Mouse (Mus musculus) cerebellum, adult 2 months (tissue): Measurements from ENCODE around the gene Clmp. TPM values are rescaled to one million over a fixed set of nuclear protein-coding genes. Genes with fewer than 3 reads are reported as not detected.

Experiments used
- DNase-seq, 2 experiments: peaks; one replicate each; pipeline ENCODE4 v3.0.0; 2021
- H3K27ac ChIP-seq: fragments of 200-500 bp; 2 replicates; pipeline ENCODE4 v1.5.1; 2012; ENCODE audit warnings: low read length, control low read depth, inconsistent platforms; ENCODE audit not compliant: insufficient read depth
- H3K27me3 ChIP-seq: fragments of 200-500 bp; 2 replicates; pipeline ENCODE4 v1.6.1; 2012; ENCODE audit warnings: inconsistent platforms, mild to moderate bottlenecking, low read length, moderate library complexity; ENCODE audit not compliant: control insufficient read depth, insufficient read depth
- H3K4me1 ChIP-seq: fragments of 200-500 bp; 2 replicates; pipeline ENCODE4 v1.6.1; 2011; ENCODE audit warnings: low read length; ENCODE audit not compliant: control insufficient read depth, insufficient read depth
- H3K4me3 ChIP-seq: fragments of 200-500 bp; replicated peaks from 2 replicates; pipeline ENCODE3; 2011; ENCODE audit warnings: mild to moderate bottlenecking, low read depth, low read length, control low read depth; ENCODE audit not compliant: insufficient read depth
- CTCF ChIP-seq: fragments of 200-500 bp; IDR thresholded peaks from 2 replicates; pipeline ENCODE4 v1.5.1; 2011; ENCODE audit warnings: low read depth, mild to moderate bottlenecking, control low read depth, low read length, moderate library complexity, borderline replicate concordance; ENCODE audit not compliant: insufficient read depth
- POLR2A ChIP-seq: fragments of 200-500 bp; IDR thresholded peaks from 2 replicates; pipeline ENCODE4 v1.6.1; 2011; ENCODE audit warnings: low read length, control low read depth, borderline replicate concordance; ENCODE audit not compliant: insufficient read depth
- WGBS: fragments of 180-500 bp; shearing (Covaris S2); methylation state at CpG from one replicate; pipeline ENCODE4 v1.1.7; 2018; 5-methylcytosine and 5-hydroxymethylcytosine counted together
- polyA plus RNA-seq: library from polyadenylated mRNA; depleted of rRNA; stranded (reverse); fragments of >200 nt; gene quantifications from 2 replicates; pipeline ENCODE4 v1.2.3, GENCODE M21; 2012

Clmp gene
- polyA plus RNA-seq, 1 experiment = 21.8 TPM

- peaks cover 8% of the 10 kb centered on the region for H3K4me1 ChIP-seq
- DNase-seq = no peak
- TF ChIP-seq CTCF (no peak), POLR2A (no peak)
- H3K27ac ChIP-seq = no peak overlapping the region
- H3K27me3 ChIP-seq = no peaks in the 10 kb centered on the region
- 72% methylated on average over 1 of the region's 1 CpGs for whole genome bisulfite sequencing
- no peak overlapping the region for H3K4me3 ChIP-seq
Measured at GRCm38 (mm10) chr9:40776044-40776443, 90.3 kb downstream of the Clmp start.

- H3K4me1 ChIP-seq = peaks cover 7% of the 10 kb centered on the region
- no peak overlapping the region for H3K27ac ChIP-seq
- H3K4me3 ChIP-seq = no peak overlapping the region
- H3K27me3 ChIP-seq = no peaks in the 10 kb centered on the region
- DNase-seq = no peak
- WGBS = 81% methylated on average over 11 of the region's 11 CpGs
- TF ChIP-seq CTCF (no peak), POLR2A (no peak)
Measured at GRCm38 (mm10) chr9:40776459-40777248, 90.9 kb downstream of the Clmp start.

GRCm38 (mm10) chr9:40780111-40780510, 94.3 kb downstream of the Clmp start:
- no peak for TF ChIP-seq POLR2A
- TF ChIP-seq CTCF = no peak
- DNase-seq = no peak
- WGBS = 69% methylated on average over 3 of the region's 3 CpGs
- no peak overlapping the region for H3K4me3 ChIP-seq
- no peaks in the 10 kb centered on the region for H3K27me3 ChIP-seq
- H3K4me1 ChIP-seq = no peaks in the 10 kb centered on the region
- H3K27ac ChIP-seq = no peak overlapping the region

GRCm38 (mm10) chr9:40780892-40781725, 95.3 kb downstream of the Clmp start:
- no peak overlapping the region for H3K27ac ChIP-seq
- 76% methylated on average over 11 of the region's 11 CpGs for WGBS
- no peak for DNase-seq
- H3K4me3 ChIP-seq = no peak overlapping the region
- H3K4me1 ChIP-seq = no peaks in the 10 kb centered on the region
- TF ChIP-seq POLR2A = no peak
- TF ChIP-seq CTCF = no peak
- no peaks in the 10 kb centered on the region for H3K27me3 ChIP-seq

GRCm38 (mm10) chr9:40781726-40782581, 96.2 kb downstream of the Clmp start:
- Histone ChIP-seq H3K27ac (no peak overlapping the region), H3K4me1 (no peaks in the 10 kb centered on the region), H3K27me3 (no peaks in the 10 kb centered on the region), H3K4me3 (no peak overlapping the region)
- no peak for DNase-seq
- 60% methylated on average over 26 of the region's 26 CpGs for WGBS
- TF ChIP-seq CTCF (no peak), POLR2A (no peak)

GRCm38 (mm10) chr9:40783641-40784373, 98.0 kb downstream of the Clmp start:
- TF ChIP-seq POLR2A (no peak), CTCF (no peak)
- Histone ChIP-seq H3K4me1 (no peaks in the 10 kb centered on the region), H3K4me3 (no peak overlapping the region), H3K27ac (no peak overlapping the region), H3K27me3 (no peaks in the 10 kb centered on the region)
- WGBS = 49% methylated on average over 13 of the region's 13 CpGs
- DNase-seq = no peak

DNA sequence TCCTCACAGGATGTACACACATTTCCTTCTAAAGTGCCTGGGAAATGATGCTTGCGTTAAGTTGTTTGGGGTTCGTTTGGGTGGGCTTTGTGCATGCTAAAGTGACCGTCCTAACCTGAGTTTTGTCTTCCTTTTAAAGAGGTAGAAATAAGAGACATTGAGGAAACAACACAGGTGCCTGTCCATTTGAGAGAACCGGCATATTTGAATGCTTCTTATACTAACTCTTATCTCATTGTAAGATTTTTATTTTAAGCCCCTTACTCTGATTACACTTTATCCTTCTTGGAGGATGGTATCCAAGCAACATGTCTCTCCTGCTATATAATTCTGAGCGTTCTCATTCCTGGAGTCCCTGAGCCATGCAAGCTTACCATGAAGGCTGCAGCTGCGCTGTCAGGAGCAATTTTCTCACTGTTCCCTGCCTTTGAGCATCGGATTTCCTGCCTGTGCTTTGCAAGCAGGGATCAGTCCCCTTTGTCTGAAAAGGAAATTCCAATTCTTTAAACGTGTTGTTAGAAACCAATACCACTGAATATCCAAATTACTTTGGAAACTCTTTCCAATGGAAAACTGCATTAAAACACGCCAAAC, 98.7 kb downstream of the Clmp start:
- H3K27me3 ChIP-seq = no peaks in the 10 kb centered on the region
- 46% methylated on average over 9 of the region's 9 CpGs for WGBS
- TF ChIP-seq CTCF (no peak), POLR2A (no peak)
- H3K4me1 ChIP-seq = no peaks in the 10 kb centered on the region
- no peak overlapping the region for H3K27ac ChIP-seq
- DNase-seq = no peak
- H3K4me3 ChIP-seq = no peak overlapping the region
